18 mouse cellular contexts compared by ENCODE assay signal in the genomic region with DNA sequence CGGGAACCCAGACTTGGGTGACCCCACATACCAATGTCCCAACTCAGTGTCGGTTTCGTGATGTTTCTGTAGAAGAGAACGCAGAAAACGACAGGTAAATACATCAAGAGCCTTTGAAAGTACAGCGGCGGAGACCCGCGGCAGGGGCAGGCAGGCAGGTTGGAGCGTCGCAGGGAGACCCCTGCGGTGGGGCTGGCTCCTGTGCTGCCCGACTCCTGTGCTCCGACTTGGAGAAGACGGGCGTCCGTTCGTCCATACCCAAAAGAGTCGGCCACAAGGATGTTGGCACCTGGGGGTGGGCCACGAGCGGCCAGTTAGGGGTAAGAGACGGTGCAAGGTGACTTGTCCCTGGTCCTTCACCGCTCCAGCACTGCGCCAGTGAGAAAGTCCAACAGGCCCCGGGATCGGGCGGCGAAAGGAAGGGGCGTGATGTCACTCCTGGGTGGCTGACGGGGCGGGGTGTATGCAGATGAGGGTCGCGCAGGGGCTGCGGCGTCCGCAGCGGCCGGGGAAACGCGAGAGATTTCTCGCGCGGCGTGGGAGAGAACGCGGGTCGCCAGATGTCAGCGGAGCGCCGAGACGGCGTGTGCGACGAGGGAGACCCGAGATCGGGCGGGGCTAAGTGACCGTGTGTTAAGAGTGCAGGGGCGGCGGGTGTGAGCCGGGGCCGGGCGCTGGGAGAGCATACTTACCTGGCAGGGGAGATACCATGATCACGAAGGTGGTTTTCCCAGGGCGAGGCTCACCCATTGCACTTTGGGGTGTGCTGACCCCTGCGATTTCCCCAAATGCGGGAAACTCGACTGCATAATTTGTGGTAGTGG. TPM values are rescaled to one million over a fixed set of nuclear protein-coding genes. Genes with fewer than 3 reads are reported as not detected.
DNase-seq lines count a peak whose midpoint lies in the region; ATAC-seq and TF ChIP-seq lines count a peak whose summit lies in the region.
"Not testable (repeated sequence)": the region's sequence is repeated elsewhere in the genome, so short reads cannot be mapped to it uniquely, and the experiment has no call there.
"Had no signal": no experiment of that assay in that cellular context is flagged by ENCODE, and none has a peak within 500 bp of the region (broad histone marks: within the 10 kb centered on the region; RNA-seq: fewer than 3 reads in every experiment).

No protein-coding gene starts in this region.

- H3K9ac ChIP-seq in embryonic facial prominence, embryonic 13.5 days; forebrain, postnatal 0 days; hindbrain, embryonic 11.5 days (ENCODE audit: low read depth, low read length); intestine, embryonic 16.5 days (ENCODE audit: low read depth, low read length); limb, embryonic 14.5 days (ENCODE audit: low read depth, low read length, severe bottlenecking); lung, embryonic 14.5 days; midbrain, embryonic 14.5 days (replicated peaks; ENCODE audit: low read length); stomach, embryonic 14.5 days (replicated peaks; ENCODE audit: low read depth, low read length): not testable (repeated sequence)

- not testable (repeated sequence) for H3K27ac ChIP-seq in embryonic facial prominence, embryonic 13.5 days; forebrain, postnatal 0 days (ENCODE audit: low read depth, low read length); hindbrain, embryonic 11.5 days (ENCODE audit: low read depth, low read length); intestine, embryonic 16.5 days (ENCODE audit: low read length); limb, embryonic 14.5 days (replicated peaks; ENCODE audit: low read depth, low read length); lung, embryonic 14.5 days (ENCODE audit: low read depth); midbrain, embryonic 14.5 days (replicated peaks; ENCODE audit: low read depth, low read length); stomach, embryonic 14.5 days (ENCODE audit: low read length)

- H3K4me1 ChIP-seq in embryonic facial prominence, embryonic 13.5 days; forebrain, postnatal 0 days (ENCODE audit: insufficient read depth); hindbrain, embryonic 11.5 days (replicated peaks; ENCODE audit: control insufficient read depth, insufficient read depth, low read length); intestine, embryonic 16.5 days (ENCODE audit: control insufficient read depth, insufficient read depth, low read length); limb, embryonic 14.5 days (ENCODE audit: control insufficient read depth, insufficient read depth, low read length); lung, embryonic 14.5 days (ENCODE audit: insufficient read depth); midbrain, embryonic 14.5 days (ENCODE audit: control insufficient read depth, insufficient read depth, low read length); stomach, embryonic 14.5 days (ENCODE audit: control insufficient read depth, insufficient read depth, low read length): not testable (repeated sequence)

- whole genome bisulfite sequencing in embryonic facial prominence, embryonic 13.5 days, result no CpG with 5 or more reads among the region's 68 CpGs
- no CpG with 5 or more reads among the region's 68 CpGs for WGBS in forebrain, postnatal 0 days
- no CpG with 5 or more reads among the region's 68 CpGs for WGBS in hindbrain, embryonic 11.5 days
- no CpG with 5 or more reads among the region's 68 CpGs for WGBS in intestine, embryonic 16.5 days
- WGBS in limb, embryonic 14.5 days, result no CpG with 5 or more reads among the region's 68 CpGs
- WGBS in lung, embryonic 14.5 days, result no CpG with 5 or more reads among the region's 68 CpGs
- no CpG with 5 or more reads among the region's 68 CpGs for WGBS in midbrain, embryonic 14.5 days
- no CpG with 5 or more reads among the region's 68 CpGs for WGBS in stomach, embryonic 14.5 days

- ATAC-seq in embryonic facial prominence, embryonic 13.5 days (ENCODE audit: insufficient number of reproducible peaks, insufficient read depth, low FRiP score, low TSS enrichment, low read depth), result peak; percentile 71
- peak; percentile 43; the same call in 1 of the 2 replicates for ATAC-seq in forebrain, postnatal 0 days
- ATAC-seq in hindbrain, embryonic 11.5 days (ENCODE audit: low FRiP score), result peak; percentile 90
- ATAC-seq in intestine, embryonic 16.5 days, result peak; percentile 88
- ATAC-seq in limb, embryonic 14.5 days (ENCODE audit: low FRiP score, low read depth), result peak; percentile 83
- peak; percentile 91 for ATAC-seq in lung, embryonic 14.5 days (ENCODE audit: insufficient read depth)
- ATAC-seq in midbrain, embryonic 14.5 days (ENCODE audit: low FRiP score, low TSS enrichment), result peak; percentile 81; the same call in 1 of the 2 replicates
- ATAC-seq in stomach, embryonic 14.5 days (ENCODE audit: insufficient number of reproducible peaks, insufficient read depth, low FRiP score, low read depth), result peak; percentile 85

- TF ChIP-seq CTCF in forebrain, postnatal 0 days (IDR thresholded peaks at IDR 0.05; ENCODE audit: low read depth); lung, embryonic 14.5 days (IDR thresholded peaks at IDR 0.05; ENCODE audit: low read depth): not testable (repeated sequence)

- DNase-seq in forebrain, postnatal 0 days; hindbrain, embryonic 11.5 days (ENCODE audit: low spot score); limb, embryonic 14.5 days (ENCODE audit: low spot score); lung, embryonic 14.5 days; midbrain, embryonic 14.5 days: not testable (repeated sequence)

- not testable (repeated sequence) for TF ChIP-seq POLR2A in limb, embryonic 14.5 days (IDR thresholded peaks at IDR 0.05; ENCODE audit: borderline replicate concordance, extremely low read depth, insufficient read depth, insufficient read length)

- H3K9me3 ChIP-seq in embryonic facial prominence, embryonic 13.5 days; forebrain, postnatal 0 days (ENCODE audit: low read length); hindbrain, embryonic 11.5 days (ENCODE audit: control insufficient read depth, low read length); intestine, embryonic 16.5 days (ENCODE audit: control insufficient read depth, low read length); limb, embryonic 14.5 days (ENCODE audit: control insufficient read depth, low read length); lung, embryonic 14.5 days (ENCODE audit: low read depth, low read length); midbrain, embryonic 14.5 days (ENCODE audit: control insufficient read depth, low read length); stomach, embryonic 14.5 days (ENCODE audit: control insufficient read depth, low read depth, low read length): not testable (repeated sequence)

- not testable (repeated sequence) for H3K36me3 ChIP-seq in embryonic facial prominence, embryonic 13.5 days; forebrain, postnatal 0 days (ENCODE audit: insufficient read depth); hindbrain, embryonic 11.5 days (ENCODE audit: control insufficient read depth, insufficient read depth, low read length); intestine, embryonic 16.5 days (ENCODE audit: control insufficient read depth, insufficient read depth, low read length); limb, embryonic 14.5 days (ENCODE audit: control insufficient read depth, insufficient read depth, low read length); lung, embryonic 14.5 days (ENCODE audit: insufficient read depth); midbrain, embryonic 14.5 days (ENCODE audit: control insufficient read depth, insufficient read depth, low read length); stomach, embryonic 14.5 days (ENCODE audit: control insufficient read depth, insufficient read depth, low read length)

- not testable (repeated sequence) for H3K4me2 ChIP-seq in embryonic facial prominence, embryonic 13.5 days; forebrain, postnatal 0 days (ENCODE audit: low read depth); hindbrain, embryonic 11.5 days (replicated peaks; ENCODE audit: low read depth, low read length); intestine, embryonic 16.5 days (ENCODE audit: low read depth, low read length); limb, embryonic 14.5 days (replicated peaks; ENCODE audit: low read depth, low read length, severe bottlenecking); lung, embryonic 14.5 days; midbrain, embryonic 14.5 days (ENCODE audit: low read length); stomach, embryonic 14.5 days (replicated peaks; ENCODE audit: low read depth, low read length)

- not testable (repeated sequence) for H3K4me3 ChIP-seq in embryonic facial prominence, embryonic 13.5 days; forebrain, postnatal 0 days (ENCODE audit: low read depth, low read length); hindbrain, embryonic 11.5 days (ENCODE audit: low read depth, low read length); intestine, embryonic 16.5 days (ENCODE audit: low read length); limb, embryonic 14.5 days (replicated peaks; ENCODE audit: low read length); lung, embryonic 14.5 days (ENCODE audit: low read depth, low read length); midbrain, embryonic 14.5 days (replicated peaks; ENCODE audit: low read depth, low read length); stomach, embryonic 14.5 days (ENCODE audit: low read depth, low read length)

- peaks cover 15% of the 10 kb centered on the region for H3K27me3 ChIP-seq in embryonic facial prominence, embryonic 13.5 days
- H3K27me3 ChIP-seq in forebrain, postnatal 0 days (ENCODE audit: insufficient read depth, low read length); hindbrain, embryonic 11.5 days (ENCODE audit: control insufficient read depth, insufficient read depth, low read length); intestine, embryonic 16.5 days (replicated peaks; ENCODE audit: control insufficient read depth, insufficient read depth, low read length); limb, embryonic 14.5 days (ENCODE audit: control insufficient read depth, insufficient read depth, low read length); lung, embryonic 14.5 days (ENCODE audit: insufficient read depth, low read length); stomach, embryonic 14.5 days (ENCODE audit: control insufficient read depth, insufficient read depth, low read length): not testable (repeated sequence)
- H3K27me3 ChIP-seq in midbrain, embryonic 14.5 days (ENCODE audit: control insufficient read depth, insufficient read depth, low read length), result peaks cover 15% of the 10 kb centered on the region

RNA-seq across cellular contexts. Expression of gene BC107364, which starts 2.1 kb away (rescaled TPM):
- polyA plus RNA-seq in embryonic facial prominence, embryonic 13.5 days (2015; fragmentation: Nextera tagmentation; extraction: Ambion mirVana), result 0.20 TPM in 1 of 2 replicates, not detected in the other
- total RNA-seq in forebrain, postnatal 0 days (2014; rRNA removed), result not detected in 2 replicates
- polyA plus RNA-seq in forebrain, postnatal 0 days (2015; fragmentation: Nextera tagmentation; extraction: Ambion mirVana), result not detected in 2 replicates
- not detected in 2 replicates for polyA plus RNA-seq in hindbrain, embryonic 11.5 days (2014; fragmentation: Nextera tagmentation; extraction: Ambion mirVana)
- 0.12 and 0.21 TPM in 2 replicates for polyA plus RNA-seq in intestine, embryonic 16.5 days (2015; fragmentation: Nextera tagmentation; extraction: Ambion mirVana)
- polyA plus RNA-seq in limb, embryonic 14.5 days (2012; rRNA removed), result 0.10 TPM in 1 of 2 replicates, not detected in the other
- 0.40 TPM in 1 of 2 replicates, not detected in the other for polyA plus RNA-seq in limb, embryonic 14.5 days (2014; fragmentation: Nextera tagmentation; extraction: Ambion mirVana)
- not detected in 2 replicates for polyA plus RNA-seq in lung, embryonic 14.5 days (2014; fragmentation: Nextera tagmentation; extraction: Ambion mirVana)
- polyA plus RNA-seq in midbrain, embryonic 14.5 days (2014; fragmentation: Nextera tagmentation; extraction: Ambion mirVana), result not detected in 2 replicates
- not detected in 2 replicates for polyA plus RNA-seq in stomach, embryonic 14.5 days (2014; fragmentation: Nextera tagmentation; extraction: Ambion mirVana)
- total RNA-seq: adrenal gland, postnatal 36 days; gastrocnemius, postnatal 36 days; heart, postnatal 10 days; layer of hippocampus, postnatal 10 days; left cerebral cortex, postnatal 10 days; megakaryocyte-erythroid progenitor cell, adult 5-6 weeks had no signal
- polyA plus RNA-seq: erythroblast, embryonic 14.5 days; inflammation-experienced regulatory T-cells, adult 6 months; lung, adult 2 months; Patski had no signal
